Mouse (Mus musculus) ES-E14 (cell line): Measurements from ENCODE around the gene Setd1a. TPM values are rescaled to one million over a fixed set of nuclear protein-coding genes. Genes with fewer than 3 reads are reported as not detected.

ENCODE experiments used
- DNase-seq: peaks from one replicate; pipeline ENCODE4 v3.0.0-alpha.2; 2013; ENCODE audit warnings: low read depth, low spot score
- H3K27ac ChIP-seq: 2 replicates; pipeline ENCODE4 v1.5.1; 2012; ENCODE audit warnings: low read depth, mild to moderate bottlenecking, low read length, moderate library complexity, mixed read lengths; ENCODE audit not compliant: poor library complexity, insufficient read depth, severe bottlenecking
- H3K36me3 ChIP-seq: 2 replicates; pipeline ENCODE4 v1.6.1; 2012; ENCODE audit warnings: mild to moderate bottlenecking, low read length, moderate library complexity, mixed read lengths; ENCODE audit not compliant: control insufficient read depth, poor library complexity, insufficient read depth, severe bottlenecking
- H3K4me1 ChIP-seq, 2 experiments: fragments of 150-350 bp in 1 of 2; sonication (generic) in 1 of 2; 2 replicates each; pipeline ENCODE4 v1.6.1; 2012; ENCODE audit warnings: low read length in 2 of 2, mild to moderate bottlenecking in 1 of 2, mixed read lengths in 1 of 2; ENCODE audit not compliant: control insufficient read depth in 2 of 2, insufficient read depth in 2 of 2, poor library complexity in 1 of 2
- H3K4me3 ChIP-seq, 2 experiments: fragments of 150-350 bp in 1 of 2; sonication (generic) in 1 of 2; 2 replicates each; pipeline ENCODE4 v1.5.1; 2012; ENCODE audit warnings: low read length in 2 of 2, low read depth in 1 of 2, mild to moderate bottlenecking in 1 of 2, mixed read lengths in 1 of 2; ENCODE audit not compliant: insufficient read depth in 1 of 2, poor library complexity in 1 of 2, severe bottlenecking in 1 of 2
- H3K9ac ChIP-seq: 2 replicates; pipeline ENCODE4 v1.6.1; 2012; ENCODE audit warnings: low read depth, mild to moderate bottlenecking, low read length, mixed read lengths; ENCODE audit not compliant: poor library complexity, insufficient read depth, severe bottlenecking
- H3K9me3 ChIP-seq: fragments of 150-350 bp; sonication (generic); 2 replicates; pipeline ENCODE4 v1.6.1; 2012; ENCODE audit warnings: low read depth, mild to moderate bottlenecking, low read length; ENCODE audit not compliant: control insufficient read depth, insufficient read depth
- CHD2 ChIP-seq: IDR thresholded peaks from 2 replicates; pipeline ENCODE4 v1.6.1; 2014; ENCODE audit warnings: mild to moderate bottlenecking, low read depth, low read length, inconsistent platforms
- HCFC1 ChIP-seq: IDR thresholded peaks from 2 replicates; pipeline ENCODE4 v1.6.1; 2012; ENCODE audit warnings: low read length, inconsistent platforms, borderline replicate concordance; ENCODE audit not compliant: insufficient read depth
- MAFK ChIP-seq: IDR thresholded peaks from 2 replicates; pipeline ENCODE4 v1.6.1; 2014; ENCODE audit warnings: mild to moderate bottlenecking, low read depth, low read length, inconsistent platforms; ENCODE audit not compliant: insufficient read depth
- ZC3H11A ChIP-seq: IDR thresholded peaks from 2 replicates; pipeline ENCODE4 v1.6.1; 2012; ENCODE audit warnings: low read depth, mild to moderate bottlenecking, inconsistent platforms, low read length, borderline replicate concordance
- ZNF384 ChIP-seq: IDR thresholded peaks from 2 replicates; pipeline ENCODE4 v1.6.1; 2012; ENCODE audit warnings: low read depth, low read length, inconsistent platforms
- in situ Hi-C, 2 experiments: fragments of 600-800 bp; cut with MboI; formaldehyde crosslinking; loops; one replicate each; pipeline ENCODE4 v1.15.1; 2025; ENCODE audit warnings: low sequenced_read_pairs in 2 of 2, inconsistent platforms in 1 of 2; ENCODE audit not compliant: unreplicated experiment in 2 of 2
- total RNA-seq: library from RNA; depleted of rRNA; stranded (reverse); fragments of 300-350 nt; gene quantifications from 2 replicates; pipeline ENCODE4 v1.2.3, GENCODE M21; 2012

Setd1a gene
- total RNA-seq, 1 experiment, result 22.6 TPM

DNA sequence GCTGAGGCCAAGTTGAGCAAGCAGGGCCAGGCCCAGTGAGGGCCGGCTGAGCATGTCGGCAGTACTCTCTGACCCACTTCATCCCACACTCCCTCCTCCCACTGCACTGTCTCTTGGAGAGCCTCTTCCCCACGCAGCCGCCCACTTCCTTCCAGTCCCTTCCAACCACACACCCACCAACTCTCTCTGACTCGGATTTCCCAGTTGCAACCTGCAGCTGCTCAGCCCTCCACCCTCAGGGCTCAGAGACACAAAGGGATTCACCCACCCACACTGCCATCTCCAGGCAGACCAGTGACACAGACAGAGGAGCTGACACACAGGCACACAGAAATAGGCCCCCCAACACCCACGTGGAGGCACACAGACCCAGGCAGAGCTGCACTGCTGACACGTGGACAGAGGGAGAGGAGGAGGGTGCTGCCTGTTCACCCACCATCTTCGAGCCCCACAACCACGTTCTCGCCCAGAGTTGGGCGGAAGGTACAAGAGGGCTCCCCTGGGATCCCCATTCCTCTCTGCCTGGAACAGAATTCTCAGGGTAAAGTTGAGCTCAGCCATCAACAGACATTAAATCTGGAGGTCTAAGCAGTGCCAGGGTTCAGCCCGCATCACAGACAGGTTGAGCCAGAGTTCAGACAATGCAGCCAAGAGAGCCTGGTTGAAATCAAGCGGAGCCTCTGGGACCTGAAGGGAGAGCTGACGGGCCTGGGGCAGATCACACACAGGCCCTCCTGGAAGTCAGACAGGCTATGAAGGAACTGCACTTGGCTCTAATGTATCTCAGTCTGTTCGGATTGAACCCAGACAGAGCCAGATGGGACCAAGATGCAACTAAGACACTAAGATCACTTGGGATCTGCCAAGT is 39.7 kb downstream of the Setd1a start:
- DNase-seq, result no peak
- Histone ChIP-seq H3K27ac (no peak overlapping the region), H3K9me3 (no peaks in the 10 kb centered on the region), H3K4me3 (peak overlapping the region; percentile 14 to 21; a peak in 2 of 4 replicates), H3K36me3 (no peaks in the 10 kb centered on the region), H3K4me1 (peaks cover 1 to 14% of the 10 kb centered on the region in 2 experiments; a peak in 3 of 4 replicates), H3K9ac (peak overlapping the region; percentile 40; the same call in 1 of the 2 replicates)
- in situ Hi-C loops, result no loop called here
- TF ChIP-seq HCFC1 (no peak), CHD2 (no peak), MAFK (no peak), ZC3H11A (no peak), ZNF384 (no peak)

DNA sequence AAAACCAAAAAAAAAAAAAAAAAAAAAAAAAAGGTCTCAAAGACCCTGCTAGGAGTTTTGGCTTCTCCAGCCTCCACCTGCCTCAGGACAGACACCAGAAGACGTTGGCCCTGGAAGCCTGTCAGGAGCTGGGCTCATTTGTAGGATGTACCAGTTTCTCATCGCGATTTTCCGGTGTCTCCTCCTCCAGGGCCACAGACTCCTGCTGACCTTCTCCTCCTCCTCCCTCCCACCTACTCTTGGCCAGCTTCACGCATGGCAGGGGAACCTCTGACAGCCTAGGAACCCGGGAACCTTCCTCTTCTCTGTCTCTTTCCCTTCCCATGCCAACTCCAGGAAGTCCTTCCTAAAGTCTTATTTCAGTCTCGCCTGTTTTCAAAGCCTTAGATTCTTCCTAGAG is 40.6 kb downstream of the Setd1a start:
- Histone ChIP-seq H3K27ac (no peak overlapping the region), H3K9ac (no peak overlapping the region), H3K4me3 (no peak overlapping the region), H3K36me3 (no peaks in the 10 kb centered on the region), H3K9me3 (no peaks in the 10 kb centered on the region), H3K4me1 (peaks cover 1 to 14% of the 10 kb centered on the region in 2 experiments; a peak in 2 of 4 replicates)
- 0 out of 2 replicates have a peak, but pooled peaks have one; percentile 4 for TF ChIP-seq ZNF384
- no peak for TF ChIP-seq ZC3H11A
- TF ChIP-seq MAFK, result no peak
- no peak for DNase-seq
- in situ Hi-C loops, result no loop called here

DNA sequence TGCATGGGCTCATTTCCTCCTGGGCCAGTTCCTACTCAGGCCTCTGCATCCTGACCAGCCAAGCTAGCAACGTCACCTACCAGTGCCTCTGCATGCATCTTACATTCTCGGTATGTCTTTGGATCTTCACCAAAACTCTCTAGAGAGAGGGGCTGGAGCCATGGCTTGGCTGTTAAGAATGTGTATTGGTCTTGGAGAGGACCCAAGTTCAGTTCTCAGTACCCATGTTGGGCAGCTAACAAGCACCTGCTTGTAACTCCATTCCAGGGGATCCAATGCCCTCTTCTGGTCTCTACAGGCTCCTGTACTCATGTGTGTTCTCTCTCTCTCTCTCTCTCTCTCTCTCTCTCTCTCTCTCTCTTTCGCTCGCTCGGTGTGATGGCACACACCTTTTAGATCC is 41.3 kb downstream of the Setd1a start:
- H3K27ac ChIP-seq, result no peak overlapping the region
- in situ Hi-C loops, result no loop called here

GRCm38 (mm10) chr7:127820836-127821509 is 44.5 kb downstream of the Setd1a start:
- Histone ChIP-seq H3K36me3 (no peaks in the 10 kb centered on the region), H3K9ac (no peak overlapping the region), H3K9me3 (no peaks in the 10 kb centered on the region), H3K4me1 (peaks cover 0 to 7% of the 10 kb centered on the region in 2 experiments; a peak in 1 of 4 replicates), H3K4me3 (no peak overlapping the region), H3K27ac (no peak overlapping the region)
- TF ChIP-seq ZNF384 (no peak), ZC3H11A (no peak), HCFC1 (no peak), CHD2 (no peak), MAFK (no peak)
- in situ Hi-C loops, result no loop called here
- no peak for DNase-seq

More for the DNA sequence above, 41.3 kb downstream of the Setd1a start:
- Histone ChIP-seq H3K36me3 (no peaks in the 10 kb centered on the region), H3K9me3 (no peaks in the 10 kb centered on the region), H3K4me3 (no peak overlapping the region), H3K4me1 (peaks cover 1 to 14% of the 10 kb centered on the region in 2 experiments; a peak in 2 of 4 replicates), H3K9ac (no peak overlapping the region)
- no peak for TF ChIP-seq MAFK
- TF ChIP-seq ZC3H11A, result no peak
- no peak for TF ChIP-seq CHD2
- TF ChIP-seq HCFC1, result no peak
- no peak for TF ChIP-seq ZNF384
- no peak for DNase-seq
